Mouse (Mus musculus) lung, embryonic 14.5 days (tissue): ENCODE data around the gene Rusc2. TPM values are rescaled to one million over a fixed set of nuclear protein-coding genes. Genes with fewer than 3 reads are reported as not detected.
A peak's percentile ranks its signal among the peaks of the same experiment; 100 is the strongest.

Experiments
- ATAC-seq: fragments of 200-750 bp; cut with Nextera tagmentation; 2 replicates; pipeline ENCODE4 v1.8.0; 2017; ENCODE audit warnings: mild to moderate bottlenecking, moderate TSS enrichment, moderate library complexity; ENCODE audit not compliant: insufficient read depth
- DNase-seq: peaks from one replicate; pipeline ENCODE4 v3.0.0-alpha.2; 2015
- H3K27ac ChIP-seq: fragments of 300-500 bp; sonication (generic); 2 replicates; pipeline ENCODE4 v1.5.1; 2014; ENCODE audit warnings: low read depth, mild to moderate bottlenecking, moderate library complexity
- H3K27me3 ChIP-seq: fragments of 300-500 bp; sonication (generic); 2 replicates; pipeline ENCODE4 v1.6.1; 2014; ENCODE audit warnings: low read length, control low read depth; ENCODE audit not compliant: insufficient read depth
- H3K36me3 ChIP-seq: fragments of 300-500 bp; sonication (generic); 2 replicates; pipeline ENCODE4 v1.6.1; 2014; ENCODE audit warnings: control low read depth; ENCODE audit not compliant: insufficient read depth
- H3K4me1 ChIP-seq: fragments of 300-500 bp; sonication (generic); 2 replicates; pipeline ENCODE4 v1.6.1; 2014; ENCODE audit warnings: antibody characterized with exemption, control low read depth; ENCODE audit not compliant: insufficient read depth
- H3K4me2 ChIP-seq: fragments of 300-500 bp; sonication (generic); 2 replicates; pipeline ENCODE4 v1.6.1; 2014; ENCODE audit warnings: mild to moderate bottlenecking
- H3K4me3 ChIP-seq: fragments of 300-500 bp; sonication (generic); 2 replicates; pipeline ENCODE4 v1.5.1; 2014; ENCODE audit warnings: low read depth, low read length
- H3K9ac ChIP-seq: fragments of 300-500 bp; sonication (generic); 2 replicates; pipeline ENCODE4 v1.6.1; 2014
- H3K9me3 ChIP-seq: fragments of 300-500 bp; sonication (generic); 2 replicates; pipeline ENCODE4 v1.6.1; 2016; ENCODE audit warnings: low read depth, low read length, control low read depth
- CTCF ChIP-seq: IDR thresholded peaks from 2 replicates; pipeline ENCODE4 v1.5.1; 2016; ENCODE audit warnings: antibody characterized with exemption, low read depth
- WGBS: fragments of 180-500 bp; shearing (Covaris S2); extraction: QIAGEN DNeasy Blood & Tissue Kit; methylation state at CpG from one replicate; pipeline ENCODE4 v1.1.7; 2014; 5-methylcytosine and 5-hydroxymethylcytosine counted together
- polyA plus RNA-seq: library from polyadenylated mRNA; unstranded; fragments of >200 nt; fragmentation: Nextera tagmentation; extraction: Ambion mirVana; gene quantifications from 2 replicates; pipeline ENCODE4 v1.2.1, GENCODE M21; 2014

Gene Rusc2
- polyA plus RNA-seq, 1 experiment from 2014 or later, result 5.0 TPM

- TF ChIP-seq CTCF, result no peak
- ATAC-seq (no peak), DNase-seq (no peak)
- 74% methylated on average over 5 of the region's 5 CpGs for WGBS
- Histone ChIP-seq H3K36me3 (no peaks in the 10 kb centered on the region), H3K4me2 (peak overlapping the region; percentile 40), H3K27me3 (no peaks in the 10 kb centered on the region), H3K9ac (no peak overlapping the region), H3K27ac (peak overlapping the region; percentile 94), H3K4me3 (no peak overlapping the region), H3K4me1 (peaks cover 25% of the 10 kb centered on the region), H3K9me3 (no peaks in the 10 kb centered on the region)
Observed at GRCm38 (mm10) chr4:43395147-43395546, 13.4 kb downstream of the Rusc2 start.

GRCm38 (mm10) chr4:43395836-43396235 lies 14.1 kb downstream of the Rusc2 start:
- Histone ChIP-seq H3K4me2 (no peak overlapping the region), H3K4me3 (no peak overlapping the region), H3K36me3 (no peaks in the 10 kb centered on the region), H3K9me3 (no peaks in the 10 kb centered on the region), H3K4me1 (peaks cover 30% of the 10 kb centered on the region), H3K27me3 (no peaks in the 10 kb centered on the region), H3K9ac (no peak overlapping the region), H3K27ac (no peak overlapping the region)
- DNase-seq (no peak), ATAC-seq (no peak)
- TF ChIP-seq CTCF, result no peak
- WGBS, result 70% methylated on average over 9 of the region's 9 CpGs

- no peaks in the 10 kb centered on the region for H3K27me3 ChIP-seq
- no peaks in the 10 kb centered on the region for H3K36me3 ChIP-seq
- H3K27ac ChIP-seq, result no peak overlapping the region
- TF ChIP-seq CTCF, result no peak
- no peaks in the 10 kb centered on the region for H3K9me3 ChIP-seq
- no peak overlapping the region for H3K4me2 ChIP-seq
- WGBS, result 80% methylated on average over 5 of the region's 5 CpGs
- H3K4me1 ChIP-seq, result peaks cover 34% of the 10 kb centered on the region
- ATAC-seq (no peak), DNase-seq (no peak)
- no peak overlapping the region for H3K9ac ChIP-seq
- H3K4me3 ChIP-seq, result no peak overlapping the region
Observed at GRCm38 (mm10) chr4:43396381-43396780, 14.6 kb downstream of the Rusc2 start.

- TF ChIP-seq CTCF, result no peak
- Histone ChIP-seq H3K9me3 (no peaks in the 10 kb centered on the region), H3K27me3 (no peaks in the 10 kb centered on the region), H3K36me3 (no peaks in the 10 kb centered on the region), H3K4me1 (peaks cover 40% of the 10 kb centered on the region), H3K4me3 (no peak overlapping the region), H3K9ac (no peak overlapping the region), H3K4me2 (no peak overlapping the region), H3K27ac (peak overlapping the region; percentile 54; the same call in 1 of the 2 replicates)
- ATAC-seq (no peak), DNase-seq (no peak)
- 66% methylated on average over 4 of the region's 4 CpGs for WGBS
Observed at GRCm38 (mm10) chr4:43398014-43398413, 16.2 kb downstream of the Rusc2 start.

- Histone ChIP-seq H3K4me1 (peaks cover 40% of the 10 kb centered on the region), H3K9ac (0 out of 2 replicates have a peak overlapping the region, but pooled peaks have one; percentile 20), H3K4me3 (0 out of 2 replicates have a peak overlapping the region, but pooled peaks have one; percentile 14), H3K4me2 (peak overlapping the region; percentile 53), H3K36me3 (no peaks in the 10 kb centered on the region), H3K27me3 (no peaks in the 10 kb centered on the region), H3K27ac (peak overlapping the region; percentile 80), H3K9me3 (no peaks in the 10 kb centered on the region)
- ATAC-seq, result peak; percentile 44
- peak; percentile 84 for DNase-seq
- 18% methylated on average over 17 of the region's 17 CpGs for WGBS
- no peak for TF ChIP-seq CTCF
Observed at GRCm38 (mm10) chr4:43398829-43399331, 17.1 kb downstream of the Rusc2 start.

GRCm38 (mm10) chr4:43399391-43400131 lies 17.8 kb downstream of the Rusc2 start:
- DNase-seq, result peak; percentile 54
- peak overlapping the region; percentile 14 for H3K4me3 ChIP-seq
- ATAC-seq, result peak; percentile 13; the same call in 1 of the 2 replicates
- peak overlapping the region; percentile 80 for H3K27ac ChIP-seq
- H3K4me1 ChIP-seq, result peaks cover 40% of the 10 kb centered on the region
- no peaks in the 10 kb centered on the region for H3K9me3 ChIP-seq
- H3K9ac ChIP-seq, result 0 out of 2 replicates have a peak overlapping the region, but pooled peaks have one; percentile 20
- no peaks in the 10 kb centered on the region for H3K27me3 ChIP-seq
- peak overlapping the region; percentile 53 for H3K4me2 ChIP-seq
- no peak for TF ChIP-seq CTCF
- H3K36me3 ChIP-seq, result no peaks in the 10 kb centered on the region
- 57% methylated on average over 31 of the region's 31 CpGs for WGBS

- Histone ChIP-seq H3K27me3 (no peaks in the 10 kb centered on the region), H3K9ac (no peak overlapping the region), H3K9me3 (no peaks in the 10 kb centered on the region), H3K4me1 (peaks cover 36% of the 10 kb centered on the region), H3K4me2 (peak overlapping the region; percentile 13; the same call in 1 of the 2 replicates), H3K27ac (peak overlapping the region; percentile 33; the same call in 1 of the 2 replicates), H3K36me3 (no peaks in the 10 kb centered on the region), H3K4me3 (no peak overlapping the region)
- ATAC-seq, result peak; percentile 26; the same call in 1 of the 2 replicates
- 18% methylated on average over 10 of the region's 10 CpGs for WGBS
- DNase-seq, result peak; percentile 57
- no peak for TF ChIP-seq CTCF
Observed at GRCm38 (mm10) chr4:43400976-43401375, 19.2 kb downstream of the Rusc2 start.
